Mouse (Mus musculus) neural tube, embryonic 14.5 days (tissue): Measurements from ENCODE around the gene Fbxo39. TPM values are rescaled to one million over a fixed set of nuclear protein-coding genes. Genes with fewer than 3 reads are reported as not detected.

ENCODE experiments used
- ATAC-seq: fragments of 200-750 bp; cut with Nextera tagmentation; 2 replicates; pipeline ENCODE4 v1.8.0; 2017; ENCODE audit warnings: low read depth, mild to moderate bottlenecking, moderate TSS enrichment, moderate library complexity
- H3K27ac ChIP-seq: fragments of 300-500 bp; sonication (generic); 2 replicates; pipeline ENCODE4 v1.5.1; 2014; ENCODE audit warnings: low read depth, mild to moderate bottlenecking, control low read depth, low read length, moderate library complexity, mixed read lengths
- H3K27me3 ChIP-seq: fragments of 300-500 bp; sonication (generic); 2 replicates; pipeline ENCODE4 v1.6.1; 2014; ENCODE audit warnings: low read length; ENCODE audit not compliant: control insufficient read depth, insufficient read depth
- H3K36me3 ChIP-seq: fragments of 300-500 bp; sonication (generic); 2 replicates; pipeline ENCODE4 v1.6.1; 2014; ENCODE audit warnings: low read length, mixed read lengths; ENCODE audit not compliant: control insufficient read depth, insufficient read depth
- H3K4me1 ChIP-seq: fragments of 300-500 bp; sonication (generic); 2 replicates; pipeline ENCODE4 v1.6.1; 2014; ENCODE audit warnings: low read length; ENCODE audit not compliant: control insufficient read depth, insufficient read depth
- H3K4me2 ChIP-seq: fragments of 300-500 bp; sonication (generic); 2 replicates; pipeline ENCODE4 v1.6.1; 2014; ENCODE audit warnings: mild to moderate bottlenecking, low read depth, low read length, control low read depth
- H3K4me3 ChIP-seq: fragments of 300-500 bp; sonication (generic); 2 replicates; pipeline ENCODE4 v1.5.1; 2014; ENCODE audit warnings: low read depth, low read length, control low read depth, mixed read lengths
- H3K9ac ChIP-seq: fragments of 300-500 bp; sonication (generic); replicated peaks from 2 replicates; pipeline ENCODE4 v1.6.1; 2014; ENCODE audit warnings: low read depth, mild to moderate bottlenecking, control low read depth, low read length, mixed read lengths
- H3K9me3 ChIP-seq: fragments of 300-500 bp; sonication (generic); 2 replicates; pipeline ENCODE4 v1.6.1; 2016; ENCODE audit warnings: low read length; ENCODE audit not compliant: control insufficient read depth
- WGBS: fragments of 180-500 bp; shearing (Covaris S2); extraction: QIAGEN DNeasy Blood & Tissue Kit; methylation state at CpG from one replicate; pipeline ENCODE4 v1.1.7; 2014; 5-methylcytosine and 5-hydroxymethylcytosine counted together
- polyA plus RNA-seq: library from polyadenylated mRNA; unstranded; fragments of >200 nt; fragmentation: Nextera tagmentation; extraction: Ambion mirVana; gene quantifications from 2 replicates; pipeline ENCODE4 v1.2.1, GENCODE M21; 2014

Fbxo39 gene
- polyA plus RNA-seq, 1 experiment from 2014 or later, result not detected

DNA sequence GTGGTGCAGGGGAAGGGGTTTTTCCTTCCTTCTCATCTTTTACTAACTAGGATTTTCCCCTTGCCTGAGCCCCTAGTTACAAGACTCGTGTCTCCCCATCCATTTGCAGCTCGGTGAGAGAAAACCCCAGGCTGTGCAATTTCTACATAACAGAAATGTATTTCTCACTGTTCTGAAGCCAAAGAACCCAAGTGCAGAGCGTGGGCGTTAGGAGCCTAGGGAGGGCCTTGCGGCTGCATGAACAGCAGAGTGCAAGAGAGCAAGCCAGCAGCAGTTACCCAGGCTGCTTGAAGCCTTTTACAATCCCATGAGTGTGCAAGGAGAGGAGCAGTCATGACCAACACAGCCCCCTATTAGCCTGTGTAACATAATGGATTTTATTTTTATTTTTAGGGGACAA lies 6.8 kb upstream of the Fbxo39 start:
- H3K9ac ChIP-seq, result no peak overlapping the region
- H3K9me3 ChIP-seq, result no peaks in the 10 kb centered on the region
- no peak overlapping the region for H3K4me3 ChIP-seq
- ATAC-seq, result no peak
- no peak overlapping the region for H3K4me2 ChIP-seq
- WGBS, result 90% methylated on average over 5 of the region's 5 CpGs
- H3K27ac ChIP-seq, result no peak overlapping the region
- H3K27me3 ChIP-seq, result no peaks in the 10 kb centered on the region
- no peaks in the 10 kb centered on the region for H3K4me1 ChIP-seq
- H3K36me3 ChIP-seq, result no peaks in the 10 kb centered on the region

DNA sequence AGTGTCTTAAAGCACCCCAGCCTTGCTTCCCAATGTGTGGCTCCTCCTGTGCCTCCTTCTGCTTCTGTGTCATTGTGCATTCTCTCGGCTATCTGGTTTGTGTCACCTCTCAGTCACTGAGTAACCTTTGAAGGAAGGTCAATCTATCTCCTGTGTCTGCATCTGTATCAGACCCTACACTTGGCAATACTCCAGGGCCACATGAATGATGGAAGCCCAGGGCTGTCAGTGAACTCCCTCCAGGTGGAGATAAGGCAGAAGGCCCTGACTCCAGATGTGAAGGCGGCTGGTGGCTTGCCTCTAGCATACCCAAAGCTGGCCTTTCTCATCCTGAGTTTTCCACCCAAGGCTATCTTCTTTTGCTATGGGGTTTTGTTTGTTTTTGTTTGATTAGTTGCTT lies 5.3 kb upstream of the Fbxo39 start:
- Histone ChIP-seq H3K4me2 (no peak overlapping the region), H3K4me3 (no peak overlapping the region), H3K36me3 (no peaks in the 10 kb centered on the region), H3K27me3 (peaks cover 6% of the 10 kb centered on the region), H3K4me1 (no peaks in the 10 kb centered on the region), H3K9me3 (no peaks in the 10 kb centered on the region), H3K27ac (no peak overlapping the region), H3K9ac (no peak overlapping the region)
- WGBS, result 72% methylated on average over 2 of the region's 2 CpGs
- no peak for ATAC-seq

DNA sequence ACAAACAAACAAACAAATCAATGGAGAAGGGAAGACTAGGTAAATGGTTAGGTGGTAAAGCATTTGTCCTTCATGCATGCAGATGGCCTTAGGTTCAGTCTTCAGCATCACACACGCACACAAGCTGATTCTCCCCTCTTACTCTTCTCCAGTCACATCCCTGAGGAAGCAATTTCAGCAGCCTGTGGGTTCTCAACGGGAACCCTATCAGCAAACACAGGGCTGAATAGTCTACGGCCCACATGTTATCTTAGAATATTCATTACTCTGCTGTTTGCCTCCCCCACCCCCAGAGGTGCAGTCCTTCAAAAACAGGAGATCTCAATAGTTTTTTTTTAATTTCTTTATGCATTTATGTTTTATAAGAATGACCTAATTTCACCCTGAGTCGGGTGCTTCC lies 3.8 kb upstream of the Fbxo39 start:
- Histone ChIP-seq H3K9me3 (no peaks in the 10 kb centered on the region), H3K27ac (no peak overlapping the region), H3K4me1 (no peaks in the 10 kb centered on the region), H3K27me3 (peaks cover 14% of the 10 kb centered on the region), H3K9ac (no peak overlapping the region), H3K36me3 (no peaks in the 10 kb centered on the region), H3K4me2 (no peak overlapping the region), H3K4me3 (no peak overlapping the region)
- no peak for ATAC-seq
- 83% methylated on average over 4 of the region's 4 CpGs for WGBS

DNA sequence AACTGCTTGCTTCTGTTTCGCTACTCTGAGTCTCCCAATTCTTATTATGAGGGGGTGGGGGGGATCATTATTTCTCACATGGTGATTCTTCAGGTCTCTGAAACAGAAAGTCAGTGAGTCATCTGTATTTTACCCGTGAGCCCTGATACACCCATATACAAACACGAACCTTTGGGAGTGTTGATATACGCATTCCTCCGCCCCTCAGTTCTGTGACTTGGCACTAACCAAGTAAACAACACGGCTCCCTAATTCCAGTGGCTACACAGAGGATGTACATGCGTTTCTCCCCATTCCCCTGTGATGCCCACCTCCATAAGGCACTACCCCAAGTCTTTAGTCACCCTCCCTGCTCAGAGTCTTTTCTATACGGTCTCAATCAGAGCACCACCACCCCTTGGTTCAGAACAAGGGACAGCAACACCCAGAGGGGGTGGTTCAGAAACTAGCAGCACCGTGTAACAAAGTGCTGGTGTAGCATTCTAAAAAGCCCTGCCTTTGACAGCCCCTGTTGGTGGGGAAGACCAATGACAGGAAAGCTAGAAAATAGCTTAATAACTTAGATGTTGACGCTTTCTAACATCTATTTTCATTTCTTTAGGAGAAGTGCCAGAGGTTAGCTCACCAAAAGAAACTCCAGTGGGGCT lies 2.8 kb upstream of the Fbxo39 start:
- no peak overlapping the region for H3K27ac ChIP-seq
- H3K4me1 ChIP-seq, result no peaks in the 10 kb centered on the region
- ATAC-seq, result no peak
- H3K4me3 ChIP-seq, result no peak overlapping the region
- WGBS, result 89% methylated on average over 10 of the region's 10 CpGs
- H3K36me3 ChIP-seq, result no peaks in the 10 kb centered on the region
- H3K27me3 ChIP-seq, result peaks cover 14% of the 10 kb centered on the region
- no peak overlapping the region for H3K4me2 ChIP-seq
- no peaks in the 10 kb centered on the region for H3K9me3 ChIP-seq
- no peak overlapping the region for H3K9ac ChIP-seq

DNA sequence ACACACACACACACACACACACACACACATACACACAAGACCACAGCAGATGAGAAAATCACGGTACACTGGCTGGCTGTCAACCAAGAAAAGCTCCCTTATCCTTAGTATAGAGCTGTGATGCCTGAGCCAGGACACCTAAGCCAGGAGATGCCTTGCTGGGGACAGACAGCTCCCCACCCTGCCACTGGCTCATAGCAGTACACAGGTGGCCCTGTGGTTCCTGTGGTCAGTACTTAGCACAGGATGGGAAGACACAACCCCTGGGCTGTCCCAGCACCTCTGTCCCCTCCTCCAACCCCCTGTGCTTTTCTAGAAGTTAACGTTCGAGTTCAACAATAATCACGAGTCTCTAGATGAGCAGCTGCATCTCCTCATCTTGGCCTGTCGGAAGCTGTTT lies 3.8 kb downstream of the Fbxo39 start:
- H3K4me3 ChIP-seq, result no peak overlapping the region
- WGBS, result 81% methylated on average over 5 of the region's 5 CpGs
- no peak overlapping the region for H3K4me2 ChIP-seq
- H3K27ac ChIP-seq, result no peak overlapping the region
- H3K9ac ChIP-seq, result no peak overlapping the region
- H3K27me3 ChIP-seq, result peaks cover 14% of the 10 kb centered on the region
- no peaks in the 10 kb centered on the region for H3K4me1 ChIP-seq
- H3K9me3 ChIP-seq, result no peaks in the 10 kb centered on the region
- no peak for ATAC-seq
- no peaks in the 10 kb centered on the region for H3K36me3 ChIP-seq

DNA sequence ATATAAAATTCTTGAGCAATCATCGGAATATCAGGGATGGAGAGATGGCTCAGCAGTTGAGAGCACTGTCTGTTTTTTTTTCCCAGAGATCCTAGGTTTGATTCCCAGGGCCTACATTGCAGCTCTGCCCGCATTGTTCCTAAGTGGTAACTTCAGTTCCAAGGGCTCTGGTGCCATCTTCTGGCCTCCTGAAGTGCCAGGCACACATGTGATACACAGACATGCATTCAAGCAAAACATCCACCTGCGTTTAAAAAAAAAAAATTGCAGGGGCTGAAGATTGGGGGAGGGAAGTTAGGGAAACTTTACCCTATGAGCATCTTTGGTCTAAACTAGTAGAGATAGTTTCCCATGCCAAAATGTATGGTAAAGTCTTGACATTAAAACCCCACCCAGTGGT lies 10.2 kb downstream of the Fbxo39 start:
- Histone ChIP-seq H3K27me3 (no peaks in the 10 kb centered on the region), H3K27ac (no peak overlapping the region), H3K9ac (no peak overlapping the region), H3K4me1 (no peaks in the 10 kb centered on the region), H3K9me3 (no peaks in the 10 kb centered on the region), H3K4me3 (no peak overlapping the region), H3K36me3 (no peaks in the 10 kb centered on the region), H3K4me2 (no peak overlapping the region)
- 73% methylated on average over 3 of the region's 3 CpGs for WGBS
- no peak for ATAC-seq

DNA sequence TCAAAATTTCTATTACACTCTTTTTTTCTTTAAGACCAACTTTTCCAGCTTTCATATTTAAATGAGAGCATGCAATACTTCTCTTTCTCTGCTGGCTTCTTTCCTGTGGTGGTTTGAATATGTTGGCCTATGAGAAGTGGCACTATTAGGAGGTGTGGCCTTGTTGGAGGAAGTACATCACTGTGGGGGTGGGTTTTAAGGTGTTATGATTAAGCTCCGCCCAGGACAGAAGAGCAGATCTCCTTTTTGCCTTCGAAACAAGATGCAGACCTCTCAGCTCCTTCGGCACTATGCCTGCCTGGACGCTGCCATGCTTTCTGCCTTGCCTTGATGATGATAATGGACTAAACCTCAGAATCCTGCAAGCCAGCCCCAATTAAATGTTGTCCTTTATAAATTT lies 11.5 kb downstream of the Fbxo39 start:
- H3K4me1 ChIP-seq, result no peaks in the 10 kb centered on the region
- no peak overlapping the region for H3K4me3 ChIP-seq
- H3K36me3 ChIP-seq, result no peaks in the 10 kb centered on the region
- no peak overlapping the region for H3K27ac ChIP-seq
- WGBS, result 85% methylated on average over 4 of the region's 4 CpGs
- H3K27me3 ChIP-seq, result no peaks in the 10 kb centered on the region
- no peak for ATAC-seq
- H3K9me3 ChIP-seq, result no peaks in the 10 kb centered on the region
- H3K4me2 ChIP-seq, result no peak overlapping the region
- H3K9ac ChIP-seq, result no peak overlapping the region

DNA sequence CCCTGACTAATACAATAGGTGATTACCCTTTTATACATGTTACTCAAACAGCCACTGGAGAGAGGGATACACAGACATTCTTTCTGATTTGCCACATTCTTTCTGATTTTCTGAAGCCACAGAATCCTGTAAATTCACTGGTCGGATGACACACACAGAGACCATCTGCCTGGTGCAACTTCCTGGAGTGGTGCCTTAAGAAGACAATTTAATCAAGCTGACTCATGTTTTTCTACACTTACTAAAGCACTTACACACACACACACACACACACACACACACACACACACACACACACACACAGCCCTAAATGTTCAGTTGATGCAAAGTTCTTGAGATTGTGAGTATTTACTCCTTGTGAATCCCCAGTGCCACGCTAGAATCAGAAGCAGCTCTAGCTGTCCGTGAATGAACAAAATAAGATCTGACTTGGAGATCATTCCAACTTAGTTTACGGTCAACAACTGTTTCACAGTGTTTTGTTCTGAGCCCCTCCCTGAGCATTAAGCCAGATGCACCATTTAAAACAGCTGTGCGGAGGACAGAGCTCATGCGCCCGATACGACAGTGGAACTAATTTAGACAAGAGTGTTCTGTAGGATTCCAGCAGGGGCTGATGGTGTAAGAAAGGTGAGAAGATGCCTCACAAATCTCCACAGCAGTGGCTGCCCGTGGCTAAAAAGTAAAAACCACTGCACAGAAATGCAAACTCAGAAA lies 18.9 kb downstream of the Fbxo39 start:
- no peaks in the 10 kb centered on the region for H3K36me3 ChIP-seq
- H3K4me1 ChIP-seq, result no peaks in the 10 kb centered on the region
- H3K9ac ChIP-seq, result no peak overlapping the region
- H3K4me3 ChIP-seq, result no peak overlapping the region
- 68% methylated on average over 9 of the region's 9 CpGs for WGBS
- no peak overlapping the region for H3K27ac ChIP-seq
- no peaks in the 10 kb centered on the region for H3K27me3 ChIP-seq
- no peak for ATAC-seq
- H3K4me2 ChIP-seq, result no peak overlapping the region
- H3K9me3 ChIP-seq, result no peaks in the 10 kb centered on the region

DNA sequence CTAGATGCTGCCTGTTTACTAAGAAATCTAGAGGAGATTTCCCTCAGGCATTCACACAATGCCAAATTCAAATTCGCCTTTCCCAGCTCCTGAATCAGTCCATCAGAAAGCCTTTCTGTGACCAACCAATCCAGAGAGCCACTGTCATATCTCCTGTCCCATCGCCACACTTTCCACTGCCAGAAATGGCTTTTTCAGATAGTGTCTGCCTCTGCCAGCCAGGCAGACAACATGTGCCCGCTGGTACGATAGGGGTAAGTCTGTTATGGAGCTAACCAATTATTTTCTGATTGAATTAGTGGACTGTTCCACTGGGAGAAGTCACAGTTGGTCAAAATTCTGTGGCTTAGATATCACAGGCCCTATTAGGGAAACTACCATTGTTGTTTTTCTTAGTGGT lies 20.4 kb downstream of the Fbxo39 start:
- H3K36me3 ChIP-seq, result no peaks in the 10 kb centered on the region
- no peak overlapping the region for H3K4me3 ChIP-seq
- no peak overlapping the region for H3K9ac ChIP-seq
- H3K4me2 ChIP-seq, result no peak overlapping the region
- no peaks in the 10 kb centered on the region for H3K27me3 ChIP-seq
- H3K4me1 ChIP-seq, result no peaks in the 10 kb centered on the region
- no peaks in the 10 kb centered on the region for H3K9me3 ChIP-seq
- 76% methylated on average over 4 of the region's 4 CpGs for WGBS
- H3K27ac ChIP-seq, result no peak overlapping the region
- ATAC-seq, result no peak
